Mouse (Mus musculus) lung, adult 2 months (tissue): ENCODE data around the gene Vps16.

ENCODE experiments used
- CTCF ChIP-seq: fragments of 200-500 bp; IDR thresholded peaks from 2 replicates; pipeline ENCODE4 v1.5.1; 2011; ENCODE audit warnings: mild to moderate bottlenecking, low read length, control low read depth; ENCODE audit not compliant: insufficient read depth
- POLR2A ChIP-seq: fragments of 200-500 bp; IDR thresholded peaks from 2 replicates; pipeline ENCODE4 v1.6.1; 2011; ENCODE audit warnings: low read depth, mild to moderate bottlenecking, control low read depth, low read length, borderline replicate concordance; ENCODE audit errors: extremely low read depth

DNA sequence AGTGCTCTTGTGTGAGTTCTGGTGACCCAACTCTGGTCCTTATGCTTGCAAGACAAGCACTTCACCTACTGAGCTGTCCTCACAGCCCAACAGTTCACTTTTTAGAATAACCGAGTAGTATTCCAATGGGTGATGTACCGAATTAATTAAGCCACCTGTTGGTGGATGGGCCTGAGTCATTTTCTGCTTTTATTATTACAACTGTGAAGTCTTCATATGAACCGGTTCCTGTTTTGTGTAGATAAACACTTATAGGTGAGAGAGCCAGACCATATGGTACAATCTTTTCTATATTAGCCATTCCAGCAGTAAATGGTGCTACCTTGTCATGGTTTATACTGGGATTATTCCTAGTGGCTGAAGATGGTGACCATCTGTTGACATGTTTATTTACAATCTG, 11.4 kb upstream of the Vps16 start:
- TF ChIP-seq POLR2A (no peak), CTCF (no peak)
